Mouse (Mus musculus) retina, embryonic 14.5 days (tissue): Measurements from ENCODE around the gene Havcr1.
"Not testable (repeated sequence)": the region's sequence is repeated elsewhere in the genome, so short reads cannot be mapped to it uniquely, and the experiment has no call there.

Source experiments
- DNase-seq: peaks from one replicate; pipeline ENCODE4 v3.0.0-alpha.2; 2015; ENCODE audit warnings: low spot score

The Havcr1 gene

DNA sequence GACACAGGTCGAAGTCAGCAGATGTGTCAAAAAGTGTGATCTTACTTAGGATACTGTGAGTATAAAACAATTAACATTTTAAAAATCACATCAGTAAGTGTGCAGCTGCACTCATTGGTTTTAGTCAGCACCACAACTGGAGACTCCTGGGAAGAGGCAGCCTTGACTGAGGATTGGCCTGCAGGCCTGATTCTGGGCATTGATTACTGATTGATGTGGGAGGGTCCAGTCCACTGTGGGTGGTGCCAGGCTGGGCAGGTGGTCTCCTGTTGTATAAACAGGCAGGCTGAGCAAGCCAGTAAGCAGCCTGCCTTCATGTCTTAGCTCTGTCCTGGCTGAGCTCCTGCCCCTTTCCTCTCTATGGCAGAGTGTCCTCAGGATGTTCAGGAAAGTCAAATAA lies at the start of gene Havcr1:
Gene Havcr1, plus strand, starts transcription at position 5 of the 400 bp plus-strand sequence.
- not testable (repeated sequence) for DNase-seq

DNA sequence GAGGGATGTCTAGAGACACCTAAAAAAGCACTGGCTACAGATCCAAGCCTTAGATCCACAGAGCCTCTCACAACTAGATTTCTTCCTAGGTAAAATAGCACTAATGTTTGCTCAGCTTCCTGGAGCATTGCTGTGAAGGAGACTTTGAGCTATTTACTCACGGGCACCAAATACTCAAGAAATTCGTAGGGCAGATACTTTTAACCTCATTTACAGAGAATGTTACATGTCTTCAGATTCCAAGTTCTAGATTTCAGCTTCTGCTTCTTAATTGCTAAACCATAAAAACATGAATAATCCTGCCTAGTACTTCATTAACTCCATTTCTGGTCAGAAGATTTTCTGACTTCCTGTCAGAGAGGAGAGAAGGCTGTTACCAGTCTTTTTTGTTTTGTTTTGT lies 44.7 kb upstream of the Havcr1 start:
- DNase-seq = no peak

DNA sequence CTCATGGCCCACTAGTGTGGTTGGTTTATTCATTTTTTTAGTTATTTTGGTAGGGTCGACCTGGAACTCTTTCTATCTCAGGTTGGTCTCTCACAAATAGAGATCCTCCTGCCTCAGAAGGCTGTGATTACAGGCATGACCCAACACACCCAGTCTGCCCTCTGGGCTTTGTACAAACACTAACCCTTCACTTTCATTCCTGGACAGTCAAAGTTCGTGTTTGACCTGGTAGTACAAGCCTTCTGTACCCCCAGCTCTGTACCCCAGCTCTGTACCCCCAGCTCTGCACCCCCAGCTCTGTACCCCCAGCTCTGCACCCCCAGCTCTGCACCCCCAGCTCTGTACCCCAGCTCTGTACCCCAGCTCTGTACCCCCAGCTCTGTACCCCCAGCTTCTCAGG lies 39.0 kb upstream of the Havcr1 start:
- not testable (repeated sequence) for DNase-seq

DNA sequence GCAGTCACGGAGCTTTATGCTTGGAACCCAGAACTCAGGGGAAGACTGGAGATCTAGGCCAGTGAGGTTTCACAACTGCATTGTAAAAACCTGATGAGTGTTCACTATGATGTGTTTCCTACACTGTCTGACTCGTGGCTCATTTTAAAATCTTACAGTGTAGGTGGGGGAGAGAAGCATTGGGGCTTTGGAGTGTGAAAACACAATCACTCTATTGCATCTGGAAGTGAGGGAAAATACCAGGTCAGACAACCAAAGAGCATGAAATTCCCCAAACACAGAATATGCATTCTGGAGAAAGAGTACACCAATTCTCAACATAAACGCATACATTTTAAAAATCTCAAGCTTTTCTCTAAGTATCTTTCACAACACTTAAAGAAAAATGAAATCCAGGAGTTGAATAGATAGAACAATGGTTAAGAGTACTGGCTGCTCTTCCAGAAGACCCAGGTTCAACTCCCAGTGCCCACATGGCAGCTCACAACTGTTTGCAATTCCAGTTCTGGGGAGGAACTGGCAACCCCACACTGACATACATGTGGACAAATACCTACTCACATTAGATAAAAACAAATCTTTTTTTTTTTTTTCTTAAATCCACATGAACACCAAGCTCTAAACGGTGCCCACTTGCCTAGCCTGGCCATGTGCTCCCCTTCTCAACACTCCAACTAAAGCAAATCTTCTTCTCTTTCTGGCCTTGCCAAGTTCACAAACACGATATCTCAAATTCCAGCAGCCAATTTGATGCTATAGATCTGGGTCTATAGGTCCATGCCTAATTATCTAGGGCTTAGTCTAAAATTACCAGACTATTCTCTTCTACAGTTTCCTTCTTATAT lies 37.2 kb upstream of the Havcr1 start:
- no peak for DNase-seq

DNA sequence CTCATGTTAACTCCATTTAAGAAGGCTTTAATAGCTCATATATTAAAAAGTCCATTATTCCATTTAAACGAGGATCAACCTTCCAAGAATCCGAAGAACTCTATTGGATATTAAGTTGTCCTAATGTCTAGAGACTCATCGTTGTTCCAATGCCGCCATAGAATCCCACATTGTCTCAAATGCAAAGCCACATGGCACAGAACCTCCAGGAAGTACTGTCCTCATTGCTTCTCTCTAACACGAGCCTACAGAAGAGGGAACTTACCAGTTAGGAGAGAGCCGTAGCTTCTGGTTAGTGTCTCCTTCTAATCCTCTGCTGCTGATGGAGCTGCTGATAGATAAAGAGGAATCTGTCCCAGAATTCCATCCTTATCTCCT lies 36.6 kb upstream of the Havcr1 start:
- DNase-seq = no peak

DNA sequence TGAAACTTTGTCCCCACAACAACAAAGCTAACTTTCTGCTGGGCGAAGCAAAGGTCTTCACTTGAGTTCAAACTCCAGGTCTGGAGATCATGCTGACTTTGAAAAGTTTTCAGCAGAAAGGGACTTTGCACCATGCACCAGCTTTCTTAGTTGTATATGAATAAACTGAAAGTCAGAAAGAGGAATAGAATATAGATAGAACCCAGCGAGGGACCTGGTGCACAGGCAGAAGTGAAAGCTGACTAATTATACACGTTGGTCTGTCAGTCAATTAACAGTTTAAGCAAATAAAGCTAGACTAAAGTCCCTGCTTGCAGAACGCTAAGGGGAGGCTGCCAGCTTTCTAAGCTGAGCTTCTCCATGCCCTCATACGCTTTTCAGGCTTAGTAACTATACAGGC lies 36.0 kb upstream of the Havcr1 start:
- DNase-seq = no peak

DNA sequence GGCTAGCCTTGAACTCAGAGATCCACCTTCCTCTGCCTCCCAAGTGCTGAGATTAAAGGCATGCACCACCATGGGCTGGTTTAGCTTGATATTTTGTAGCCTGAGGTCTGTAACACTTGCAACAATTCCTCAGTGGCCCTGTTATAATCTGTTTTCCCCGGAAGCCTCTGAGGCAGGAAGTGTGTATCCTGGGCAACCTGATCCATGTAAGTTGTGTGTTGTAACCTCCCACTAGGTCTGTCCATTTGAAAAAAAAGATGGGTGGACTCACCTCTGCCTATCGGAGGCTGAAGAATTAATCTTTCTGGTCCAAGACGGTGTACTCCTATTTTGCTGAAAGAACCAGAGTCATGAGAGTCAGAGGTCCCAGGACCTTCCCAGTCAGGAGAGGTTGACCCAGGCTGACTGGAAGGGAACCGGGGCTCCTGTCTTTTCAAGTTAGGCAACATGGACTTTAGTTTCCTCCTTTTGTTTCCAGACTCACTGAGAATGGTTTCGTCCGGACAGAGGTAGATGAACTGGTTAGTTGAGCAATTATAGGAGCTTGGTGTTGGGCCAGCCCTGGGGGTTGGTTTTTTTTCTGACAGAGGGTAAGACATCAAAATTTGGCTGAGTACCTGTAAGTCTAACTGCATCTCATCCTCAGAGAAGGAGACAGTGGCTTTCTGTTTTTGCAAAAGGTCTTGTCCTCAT lies 28.1 kb upstream of the Havcr1 start, which contains the start of gene Timd2:
Gene Timd2, minus strand, starts transcription at position 398 of the 693 bp plus-strand sequence.
- no peak for DNase-seq

DNA sequence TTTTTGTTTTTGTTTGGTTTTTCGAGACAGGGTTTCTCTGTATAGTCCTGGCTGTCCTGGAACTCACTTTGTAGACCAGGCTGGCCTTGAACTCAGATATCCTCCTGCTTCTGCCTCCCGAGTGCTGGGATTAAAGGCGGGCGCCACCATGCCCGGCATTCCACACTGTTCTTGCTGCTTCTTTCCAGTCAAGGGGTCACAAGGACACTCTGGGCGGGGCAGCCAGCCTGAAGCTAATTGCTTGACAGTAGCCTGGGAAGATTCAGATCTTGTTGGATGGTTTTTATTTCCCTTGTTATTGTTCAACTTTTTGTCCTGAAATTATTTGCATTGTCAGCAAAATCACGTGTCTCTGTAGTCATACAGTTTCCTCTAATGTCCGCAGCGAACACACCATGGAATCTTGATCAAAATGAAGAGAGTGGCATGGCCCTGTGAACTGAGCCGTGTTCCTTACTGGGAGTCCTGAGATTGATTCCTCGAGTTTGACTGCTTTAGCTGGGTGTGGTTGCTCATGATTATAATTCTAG lies 3.3 kb upstream of the Havcr1 start:
- no peak for DNase-seq

DNA sequence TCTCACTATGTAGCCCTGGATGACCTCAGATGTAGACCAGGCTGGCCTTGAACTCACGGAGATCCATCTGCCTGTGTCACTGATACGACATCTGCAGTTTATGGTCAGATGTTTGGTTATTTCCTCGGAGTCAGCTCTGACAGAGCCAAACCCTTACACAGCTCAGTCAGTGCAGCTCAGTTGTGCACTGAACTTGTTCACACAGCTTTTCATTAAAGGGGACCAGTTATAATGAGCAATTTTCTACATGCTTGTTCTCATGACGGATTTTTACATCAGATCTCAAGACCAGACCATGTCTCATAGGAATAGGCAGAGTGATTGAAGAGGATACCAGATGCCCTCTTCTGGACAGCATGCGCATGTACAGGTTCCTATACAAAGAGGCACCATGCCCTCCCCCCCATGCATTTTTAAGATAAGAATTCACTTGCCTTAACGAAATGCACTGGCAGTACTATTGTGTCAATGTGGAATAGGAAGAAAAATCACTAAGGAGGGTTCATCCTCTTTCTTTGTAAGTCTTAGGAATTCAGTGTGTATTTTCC lies 1.6 kb upstream of the Havcr1 start:
- peak; percentile 27 for DNase-seq

DNA sequence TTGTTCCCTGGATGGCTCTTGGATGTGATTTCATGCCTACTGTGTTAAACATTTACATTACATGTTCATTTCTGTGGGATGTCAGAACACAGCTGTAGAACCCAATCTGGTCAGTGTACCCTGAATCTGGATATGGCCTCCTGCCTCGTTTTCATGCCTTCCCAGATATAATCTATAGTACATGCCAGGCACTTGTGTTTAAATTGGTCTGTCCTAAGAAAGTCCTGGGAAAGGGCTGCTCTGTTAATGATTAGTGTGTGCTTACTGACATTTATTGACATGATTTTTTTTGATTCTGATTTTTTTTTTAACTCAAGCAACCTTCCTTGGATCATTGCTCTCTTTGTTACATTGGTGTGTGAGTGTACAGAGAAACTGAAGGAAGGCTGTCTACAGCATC lies 263 bp upstream of the Havcr1 start:
- no peak for DNase-seq

DNA sequence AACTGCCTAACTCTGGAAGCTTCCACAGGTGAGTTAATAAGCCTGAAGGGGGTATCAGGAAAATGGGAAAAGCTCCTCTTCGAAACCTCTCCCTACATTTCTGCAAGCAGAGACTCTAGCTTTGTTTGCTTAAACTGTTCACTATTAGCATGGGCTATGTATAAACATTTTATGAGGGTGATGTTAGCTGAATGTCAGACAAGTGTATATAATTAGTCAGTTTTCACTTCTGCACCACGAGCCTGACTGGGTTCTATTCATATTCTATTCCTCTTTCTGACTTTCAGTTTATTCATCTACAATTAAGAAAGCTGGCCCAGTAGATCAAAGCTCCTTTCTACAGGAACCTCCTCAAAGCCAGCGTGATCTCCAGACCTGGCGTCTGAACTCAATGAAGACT lies 4.6 kb downstream of the Havcr1 start:
- no peak for DNase-seq

DNA sequence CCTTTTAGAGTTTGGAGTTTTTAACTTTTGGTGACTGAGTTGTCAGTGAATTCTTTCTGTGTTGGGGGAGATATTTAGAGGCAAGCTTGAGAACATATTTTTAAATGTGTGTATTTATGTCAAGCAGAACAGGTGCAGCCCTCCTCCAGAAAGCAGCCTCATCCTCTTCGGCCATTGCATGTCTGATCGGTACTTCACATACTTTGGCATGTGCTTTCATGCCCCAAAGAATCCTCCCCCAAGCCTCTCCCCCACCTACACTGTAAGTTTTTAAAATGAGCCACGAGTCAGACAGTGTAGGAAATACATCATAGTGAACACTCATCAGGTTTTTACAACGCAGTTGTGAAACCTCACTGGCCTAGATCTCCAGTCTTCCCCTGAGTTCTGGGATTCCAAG lies 6.0 kb downstream of the Havcr1 start:
- no peak for DNase-seq

DNA sequence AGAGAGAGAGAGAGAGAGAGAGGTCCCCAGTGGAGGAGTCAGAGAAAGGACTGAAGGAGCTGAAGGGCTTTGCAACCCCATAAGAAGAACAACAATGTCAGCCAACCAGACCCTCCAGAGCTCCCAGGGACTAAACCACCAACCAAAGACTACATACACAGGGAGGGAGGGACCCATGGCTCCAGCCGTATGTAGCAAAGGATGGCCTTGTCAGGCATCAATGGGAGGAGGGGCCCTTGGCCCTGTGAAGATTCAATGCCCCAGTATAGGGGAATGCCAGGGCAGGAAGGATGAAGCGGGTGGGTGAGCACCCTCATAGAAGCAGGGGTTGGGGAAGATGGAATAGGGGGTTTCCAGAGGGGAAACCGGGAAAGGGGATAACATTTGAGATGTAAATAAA lies 6.8 kb downstream of the Havcr1 start:
- no peak for DNase-seq

DNA sequence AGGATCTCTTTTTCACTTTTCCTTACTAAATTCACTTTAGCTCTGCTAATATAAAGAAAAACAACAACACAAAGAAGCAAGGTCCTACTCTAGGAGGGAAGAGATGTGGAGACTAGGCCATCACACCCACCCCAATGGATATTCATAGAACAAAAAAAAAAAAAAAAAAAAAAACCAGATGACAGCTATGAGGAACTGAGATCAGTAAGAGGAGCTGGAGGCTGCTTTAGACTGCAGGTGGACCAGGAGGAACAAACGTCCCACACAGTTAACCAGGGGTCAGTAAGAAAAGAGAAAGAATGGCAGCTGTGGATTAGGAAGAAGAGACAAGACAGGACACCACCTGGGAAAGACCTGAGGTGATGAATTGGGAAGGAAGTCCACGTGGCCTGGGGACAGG lies 13.1 kb downstream of the Havcr1 start:
- DNase-seq = no peak

DNA sequence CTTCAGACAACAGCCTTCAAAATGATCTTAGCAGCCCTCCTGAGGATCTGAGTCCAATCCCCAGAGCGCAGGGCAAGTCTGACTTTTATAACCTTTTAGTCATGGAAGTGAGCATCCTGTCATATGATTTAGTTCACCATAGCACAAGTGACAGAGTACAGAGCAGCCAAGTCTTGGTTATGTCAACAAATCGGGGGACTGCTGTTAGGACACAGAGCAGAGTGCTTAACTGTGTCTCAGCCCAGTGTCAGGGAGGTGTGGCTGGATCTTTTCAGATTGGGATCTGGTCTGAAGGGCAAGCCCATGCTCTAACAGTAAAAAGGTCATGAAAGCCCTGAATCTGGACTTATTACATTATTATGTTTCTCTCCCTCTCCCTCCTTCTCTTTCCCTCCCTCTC lies 18.8 kb downstream of the Havcr1 start:
- no peak for DNase-seq

DNA sequence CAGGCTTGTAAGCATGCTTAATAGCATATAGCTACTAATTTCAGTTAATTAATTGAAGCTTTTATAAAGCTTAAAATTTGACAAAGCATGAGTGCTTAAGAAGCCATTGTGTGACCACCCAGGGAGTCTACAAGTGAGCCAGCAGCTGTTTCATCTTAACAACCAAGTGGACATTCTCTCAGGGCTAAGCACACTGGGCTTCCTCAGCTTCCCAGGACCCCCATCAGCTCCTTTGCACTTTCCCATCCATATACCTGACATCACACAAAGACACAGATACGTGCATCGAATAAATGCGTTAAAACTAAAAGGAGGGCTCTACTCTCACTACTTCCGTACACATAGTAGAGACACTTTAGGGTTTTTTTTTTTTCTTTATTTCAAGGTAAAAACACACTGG lies 19.8 kb downstream of the Havcr1 start:
- peak; percentile 32 for DNase-seq

DNA sequence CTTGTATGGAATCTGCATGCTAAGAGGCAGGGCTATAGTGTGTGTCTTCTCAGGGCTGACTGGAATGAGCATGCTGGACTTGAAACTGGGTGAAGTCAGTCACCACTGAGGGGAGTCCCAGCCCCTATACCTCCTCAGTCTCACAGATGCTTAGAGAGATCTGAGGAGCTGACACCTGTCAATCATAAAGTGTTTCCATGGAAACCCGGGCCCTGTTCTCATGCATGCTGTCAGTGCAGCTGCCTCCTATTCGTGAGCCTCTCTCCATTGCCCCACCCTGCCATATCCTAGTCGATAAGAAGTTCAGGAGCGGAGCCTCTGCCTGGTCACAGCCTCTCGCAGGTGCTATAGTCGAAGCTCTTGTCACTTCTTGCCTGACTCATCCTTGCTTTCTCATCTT lies 20.8 kb downstream of the Havcr1 start:
- DNase-seq = not testable (repeated sequence)

DNA sequence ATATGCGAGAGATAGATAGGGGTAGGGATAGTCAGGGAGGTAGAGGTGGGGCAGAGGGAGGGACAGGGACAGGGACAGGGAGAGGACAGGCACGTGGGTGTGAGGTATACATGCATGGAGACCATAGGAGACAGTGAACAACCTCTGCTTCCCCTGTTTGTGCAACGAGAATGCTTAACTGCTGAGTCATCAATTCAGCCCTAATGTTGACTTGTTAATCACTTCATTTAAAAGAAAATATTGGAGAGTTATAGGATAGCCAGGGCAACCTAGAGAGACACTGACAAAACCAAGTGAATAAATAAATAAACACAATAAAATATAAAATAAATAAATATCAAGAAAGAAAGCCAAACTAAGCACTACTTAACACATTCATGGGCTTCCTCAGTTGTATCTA lies 42.0 kb downstream of the Havcr1 start:
- DNase-seq = no peak

DNA sequence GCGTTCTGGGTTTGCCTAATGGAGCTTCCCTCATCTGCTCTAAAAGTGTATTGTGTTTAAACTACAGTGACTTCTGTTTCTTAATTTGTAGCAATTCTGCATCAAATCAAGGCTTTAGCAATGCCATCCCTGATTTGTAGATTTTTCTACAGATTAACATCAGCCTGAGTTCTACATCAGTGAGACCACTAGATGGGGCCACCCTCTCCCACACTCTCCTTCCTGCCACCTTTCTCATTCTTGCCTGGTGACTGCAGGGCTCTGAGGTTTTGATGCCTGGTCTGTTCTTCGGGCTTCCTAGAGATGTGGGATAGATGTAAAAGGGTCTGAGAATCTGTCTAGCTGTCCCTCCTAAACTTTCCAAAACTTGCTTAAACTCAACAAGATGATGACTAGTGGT lies 44.9 kb downstream of the Havcr1 start:
- no peak for DNase-seq

DNA sequence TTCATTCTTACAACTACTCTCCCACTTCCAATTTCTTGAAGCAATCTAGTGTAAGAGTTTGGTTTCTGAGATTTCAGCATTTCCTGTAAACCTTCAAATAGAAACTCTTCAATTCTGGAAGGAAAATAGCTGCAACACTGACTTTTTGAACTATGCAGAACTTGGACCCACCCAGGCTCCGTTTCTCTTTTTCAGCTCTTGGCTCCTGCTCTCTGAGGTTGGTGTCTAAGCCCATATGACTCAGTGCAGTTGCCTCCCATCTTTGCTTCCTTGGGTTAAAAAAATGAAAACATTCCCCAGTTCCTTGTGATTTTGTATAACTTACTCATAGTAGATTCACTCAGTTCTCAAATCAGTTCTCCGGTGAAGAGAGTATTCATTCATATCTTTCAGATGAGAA lies 69.6 kb downstream of the Havcr1 start:
- no peak for DNase-seq

DNA sequence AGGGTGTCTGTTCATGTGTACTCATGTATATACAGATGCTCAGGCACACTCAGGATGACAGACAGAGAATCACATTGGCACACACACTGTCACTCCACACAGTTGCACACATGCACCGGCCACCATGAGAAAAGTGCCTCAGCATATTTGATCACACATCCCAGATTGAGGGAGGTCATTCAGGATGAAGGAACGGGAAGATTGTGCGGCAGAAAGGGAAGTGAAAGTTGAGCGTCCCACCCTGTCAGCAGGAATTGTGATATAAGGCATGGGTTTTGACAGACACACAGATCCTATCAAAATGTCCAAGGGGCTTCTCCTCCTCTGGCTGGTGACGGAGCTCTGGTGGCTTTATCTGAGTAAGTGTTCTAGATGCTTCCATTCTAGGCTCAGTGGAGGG lies 75.6 kb downstream of the Havcr1 start, which contains the start of gene Timd4:
Gene Timd4, plus strand, starts transcription at position 290 of the 400 bp plus-strand sequence.
- DNase-seq = no peak

DNA sequence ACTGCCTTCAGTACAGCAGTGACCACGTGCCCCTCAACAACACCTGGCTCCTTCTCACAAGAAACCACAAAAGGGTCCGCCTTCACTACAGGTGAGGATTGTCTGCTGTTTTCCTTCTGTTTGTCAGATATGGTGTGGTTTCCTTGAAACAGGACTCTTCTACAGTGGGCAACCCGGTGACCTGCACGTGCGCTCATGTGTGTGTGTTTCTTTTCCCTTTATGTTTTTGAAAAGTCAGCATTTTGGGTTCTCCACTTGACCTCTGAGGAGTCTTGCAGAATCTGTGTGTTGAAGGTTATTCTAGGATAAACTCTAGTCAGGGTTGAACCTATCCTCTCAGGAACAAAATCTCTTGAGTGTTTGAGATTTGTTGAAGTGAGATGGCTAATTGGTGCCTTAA lies 82.8 kb downstream of the Havcr1 start:
- no peak for DNase-seq

DNA sequence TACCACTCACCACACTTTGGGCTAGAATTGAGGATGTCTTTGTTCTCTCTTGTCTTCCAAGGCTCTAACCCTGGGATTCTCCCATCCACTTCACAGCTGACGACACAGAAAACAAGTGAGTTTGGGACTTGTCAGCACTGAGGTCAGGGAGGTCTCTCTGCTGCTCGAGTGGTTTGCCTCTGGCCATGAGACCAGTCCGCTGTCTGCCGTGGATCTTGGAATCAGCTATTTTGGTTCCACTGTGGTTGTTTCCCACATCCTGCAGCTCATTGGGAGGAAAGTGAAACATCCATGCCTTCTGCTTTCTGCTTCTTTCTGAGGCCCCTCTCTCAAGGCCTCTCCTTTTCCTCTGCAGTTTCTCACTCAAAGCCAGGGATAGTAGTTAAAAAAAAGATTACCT lies 85.0 kb downstream of the Havcr1 start:
- DNase-seq = no peak
